Mouse (Mus musculus) bone marrow, adult 2 months (tissue): ENCODE data around the gene Tmem258.

Experiments used
- CTCF ChIP-seq: fragments of 200-500 bp; IDR thresholded peaks from 2 replicates; pipeline ENCODE4 v1.5.1; 2011; ENCODE audit warnings: low read length, control low read depth; ENCODE audit not compliant: control insufficient read depth, insufficient read depth
- POLR2A ChIP-seq: fragments of 200-500 bp; IDR thresholded peaks from 2 replicates; pipeline ENCODE4 v1.6.1; 2011; ENCODE audit warnings: low read depth, mild to moderate bottlenecking, control low read depth, low read length, borderline replicate concordance; ENCODE audit not compliant: control insufficient read depth

GRCm38 (mm10) chr19:10183299-10183983 is 20.4 kb upstream of the Tmem258 start:
- no peak for TF ChIP-seq POLR2A
- no peak for TF ChIP-seq CTCF
